Mouse (Mus musculus): ENCODE results near the gene Stam2.

GRCm38 (mm10) chr2:52668480-52668879, 73.6 kb downstream of the Stam2 start:
- no peak for TF ChIP-seq CTCF (IDR thresholded peaks at IDR 0.05; ENCODE audit: control insufficient read depth, insufficient read depth, low read length)
- no peak for TF ChIP-seq POLR2A (IDR thresholded peaks at IDR 0.05; ENCODE audit: borderline replicate concordance, control insufficient read depth, low read depth, low read length)
